Mouse (Mus musculus): ENCODE data around the gene Mob4.

Gene Mob4

DNA sequence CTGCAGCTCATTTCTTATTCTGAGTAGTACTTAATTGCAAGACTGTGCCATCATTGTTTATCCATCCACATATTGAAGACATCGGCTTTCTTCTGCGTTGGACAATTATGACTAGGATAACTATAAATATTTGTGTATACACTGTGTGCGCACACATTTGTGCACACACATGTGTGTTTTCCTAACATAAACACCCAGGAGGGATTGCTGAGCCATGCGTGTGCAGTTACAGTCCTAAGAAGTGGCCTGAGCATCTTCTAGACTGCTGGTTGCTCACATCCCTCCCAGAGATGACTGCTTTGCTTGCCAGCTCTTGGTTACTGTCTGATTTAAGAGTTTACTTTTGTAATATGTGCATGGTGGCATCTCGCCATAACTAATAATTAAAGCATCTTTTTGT, 51.4 kb downstream of the Mob4 start:
- in situ Hi-C loops (cut with MboI, MseI): no loop called here

DNA sequence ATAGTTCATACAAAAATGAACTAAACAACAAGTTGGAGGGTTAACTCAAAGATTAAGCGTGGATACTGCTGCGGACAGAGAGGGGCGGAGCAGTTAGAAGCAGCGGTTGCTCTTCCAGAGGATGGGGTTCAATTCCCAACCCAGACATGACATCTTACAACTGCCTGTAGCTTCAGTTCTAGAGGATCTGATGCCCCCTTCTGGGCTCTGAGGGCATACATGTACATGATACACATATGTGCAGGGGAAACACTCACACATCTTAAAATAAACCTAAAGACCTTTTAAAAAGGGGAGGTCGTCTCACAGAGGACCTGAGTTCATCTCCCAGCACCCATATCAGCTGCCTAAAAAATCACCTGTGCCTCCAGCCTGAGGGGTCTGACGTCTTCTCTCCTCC, 54.7 kb downstream of the Mob4 start:
- in situ Hi-C loops (cut with MboI, MseI): no loop called here

DNA sequence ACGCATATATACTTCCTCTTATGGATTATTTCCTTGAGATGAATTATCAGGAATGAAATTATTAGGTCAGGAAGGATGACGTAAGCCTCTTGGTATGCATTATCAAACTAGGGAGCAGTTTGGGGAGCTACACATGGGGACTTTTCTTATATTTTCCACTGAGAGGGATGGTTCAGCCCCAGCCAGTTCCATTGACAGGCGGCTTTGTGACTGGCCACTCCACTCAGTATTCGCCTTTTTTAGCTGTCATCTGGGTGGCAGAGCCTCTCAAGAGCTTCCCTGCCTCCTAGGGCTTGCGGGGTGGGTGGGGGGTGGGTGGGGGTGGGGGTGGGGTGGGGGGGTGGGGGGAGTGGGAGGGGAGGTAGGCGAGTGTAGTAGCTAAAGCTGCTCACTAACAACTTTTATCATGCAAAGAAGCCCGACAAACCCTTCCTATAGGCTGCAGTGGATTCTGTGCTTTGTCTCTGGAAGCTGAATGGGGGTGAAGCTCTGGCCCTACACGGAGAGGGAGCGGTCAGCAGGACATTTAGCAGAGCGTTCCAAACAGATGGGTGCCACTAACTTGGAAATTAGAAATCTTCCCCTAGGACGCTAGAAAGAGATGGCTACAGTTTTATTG, 55.7 kb downstream of the Mob4 start:
- in situ Hi-C loops (cut with MboI, MseI): no loop called here

DNA sequence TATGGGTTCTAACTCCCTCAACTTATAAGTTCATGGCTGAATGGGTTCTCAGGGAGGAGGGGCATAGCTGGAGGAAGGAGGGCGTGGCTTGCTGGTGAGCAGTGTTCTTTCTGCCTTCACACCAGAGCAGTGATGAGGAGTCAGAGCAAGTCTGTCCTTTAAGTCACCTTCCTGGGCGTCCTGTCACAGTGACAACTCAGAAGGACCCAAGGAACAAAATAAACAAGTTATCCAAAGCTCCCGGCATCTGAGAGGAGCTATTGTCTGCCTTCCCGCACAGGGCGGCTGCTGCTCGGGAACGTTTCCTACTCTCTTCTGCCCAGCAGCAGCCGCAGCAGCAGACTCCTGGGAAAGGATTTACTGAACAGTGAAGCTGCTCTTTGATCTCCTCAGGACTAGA, 61.0 kb downstream of the Mob4 start:
- in situ Hi-C loops (cut with MboI, MseI): loop anchor here (10.0 kb wide), 1 partner anchor 93 kb away; no protein-coding TSS in a partner anchor

DNA sequence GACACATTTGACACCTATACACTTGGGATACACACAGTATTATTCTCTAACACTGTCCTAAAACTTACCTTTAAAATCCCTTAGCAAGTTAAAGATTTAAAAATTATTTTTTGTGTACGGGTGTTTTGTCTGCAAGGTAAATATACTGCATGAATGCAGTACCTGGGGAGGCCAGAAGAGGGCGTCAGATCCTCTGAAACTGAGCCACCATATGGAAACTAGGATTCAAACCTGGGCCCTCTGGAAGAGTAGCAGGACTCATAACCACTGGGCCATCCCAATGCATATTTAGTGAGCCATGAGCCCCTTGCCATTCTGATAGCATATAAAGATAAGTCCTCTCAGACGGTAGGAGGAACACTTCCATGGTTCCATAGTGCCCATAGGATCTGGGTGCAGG, 61.8 kb downstream of the Mob4 start:
- in situ Hi-C loops (cut with MboI, MseI): loop anchor here (10.0 kb wide), 1 partner anchor 92 kb away; no protein-coding TSS in a partner anchor

DNA sequence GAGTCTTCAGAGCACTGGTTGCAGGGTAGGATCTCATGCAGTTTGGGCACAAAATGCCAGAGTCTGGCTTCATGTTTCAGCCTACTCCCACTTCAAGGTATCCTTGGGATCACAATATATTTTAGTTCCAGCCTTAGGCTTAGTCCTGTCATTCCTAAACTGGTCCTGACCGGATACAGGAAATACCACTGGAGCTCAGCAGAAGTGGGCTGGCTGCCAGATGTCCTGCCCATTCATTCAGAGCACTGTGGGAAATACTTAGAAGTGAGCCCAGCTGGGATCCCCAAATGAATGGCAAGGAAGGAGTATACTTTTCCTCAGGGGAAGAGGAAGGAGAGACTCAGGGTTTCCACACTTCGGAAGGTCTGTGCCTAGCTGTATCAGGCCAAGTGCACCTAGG, 62.3 kb downstream of the Mob4 start:
- in situ Hi-C loops (cut with MboI, MseI): loop anchor here (10.0 kb wide), 1 partner anchor 91 kb away; no protein-coding TSS in a partner anchor

DNA sequence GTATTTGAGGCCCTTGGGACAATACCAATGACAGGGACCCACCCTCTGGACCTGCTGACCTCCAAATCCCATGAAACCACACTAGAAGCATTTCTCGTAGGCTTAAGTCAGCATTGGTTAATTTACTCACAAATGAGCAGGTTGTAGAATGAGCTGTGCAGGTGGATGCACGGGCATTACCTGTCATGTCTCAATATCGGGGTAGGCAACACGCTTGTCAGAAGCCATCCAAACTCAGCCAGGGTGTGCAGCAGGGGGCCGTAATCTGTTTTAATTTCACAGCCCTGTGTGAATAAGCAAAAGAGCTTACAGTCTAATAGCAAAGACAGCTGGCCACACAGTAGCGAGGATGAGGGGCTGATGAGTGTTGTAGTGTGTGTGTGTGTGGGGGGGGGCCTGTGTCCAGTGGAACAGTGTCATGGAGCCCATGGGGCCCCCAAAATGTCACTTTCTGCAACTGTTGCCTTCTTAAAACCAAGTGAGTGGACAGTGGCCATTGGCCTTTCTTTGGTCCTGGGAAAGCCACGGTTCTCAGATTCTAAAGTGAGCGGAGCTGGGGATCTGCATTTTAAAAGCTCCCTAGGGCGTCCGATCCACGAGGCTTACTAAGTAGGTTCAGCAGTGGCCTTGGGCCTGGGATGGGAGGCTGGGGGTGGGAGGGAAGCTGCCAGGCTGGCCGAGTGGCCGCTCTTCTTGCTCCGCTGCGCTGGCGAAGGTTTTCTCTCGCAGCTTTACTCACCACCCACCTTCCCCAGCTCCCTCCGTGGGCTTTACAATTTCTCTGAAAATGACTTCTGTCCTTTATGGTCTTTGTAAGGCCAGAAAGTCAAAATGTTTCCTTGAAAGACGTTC, 63.3 kb downstream of the Mob4 start:
- in situ Hi-C loops (cut with MboI, MseI): loop anchor here (10.0 kb wide), 1 partner anchor 91 kb away; no protein-coding TSS in a partner anchor

DNA sequence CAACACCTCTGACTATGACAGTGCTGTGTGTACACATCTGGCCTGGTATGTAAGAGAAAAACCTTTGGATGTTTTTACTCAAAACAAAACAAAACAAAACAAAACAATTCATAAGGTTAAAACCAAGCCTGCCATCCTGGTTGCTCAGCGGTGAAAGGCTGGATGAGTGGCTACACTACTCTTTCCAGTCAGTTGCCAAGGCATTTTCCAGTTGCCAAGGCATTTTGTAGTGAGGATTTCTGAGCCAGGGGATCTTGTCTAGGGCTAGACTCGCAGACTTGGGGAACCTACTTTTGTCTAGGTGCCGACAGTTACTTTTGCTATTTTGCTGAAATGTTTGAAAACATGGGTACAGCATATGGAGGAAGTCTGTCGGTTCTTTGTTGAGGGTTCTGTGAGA, 64.0 kb downstream of the Mob4 start:
- in situ Hi-C loops (cut with MboI, MseI): loop anchor here (10.0 kb wide), 1 partner anchor 90 kb away; no protein-coding TSS in a partner anchor

DNA sequence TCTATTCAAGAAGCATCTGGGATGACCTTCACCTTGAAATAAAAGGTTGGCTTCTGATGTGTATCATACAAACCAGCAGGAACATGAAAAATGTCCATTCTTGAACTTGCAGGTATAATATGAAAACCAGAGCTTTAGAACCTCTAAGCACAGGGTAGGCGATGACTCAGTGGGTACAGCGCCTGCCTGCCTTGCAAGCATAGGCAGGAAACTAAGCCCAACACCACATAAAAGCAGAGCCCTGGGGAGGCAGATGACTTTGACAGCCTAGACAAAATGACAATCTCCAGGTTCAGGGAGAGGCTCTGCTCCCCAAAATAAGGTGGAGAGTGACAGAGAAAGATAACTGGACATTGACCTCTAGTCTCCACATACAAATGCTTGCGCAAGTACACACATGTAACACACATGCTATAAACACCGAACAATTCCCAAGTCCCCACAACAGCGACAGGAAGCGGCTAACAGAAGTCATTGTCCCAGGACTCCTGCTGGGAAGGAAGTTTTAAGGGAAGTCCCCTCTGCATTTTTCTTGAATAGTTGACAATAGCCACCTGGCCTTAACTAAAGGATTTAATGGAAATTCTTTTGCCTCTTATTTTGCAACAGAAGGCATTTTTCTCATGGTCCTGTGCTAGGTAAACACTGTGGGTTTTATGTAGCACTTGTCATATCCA, 65.4 kb downstream of the Mob4 start:
- in situ Hi-C loops (cut with MboI, MseI): loop anchor here (10.0 kb wide), 1 partner anchor 88 kb away; no protein-coding TSS in a partner anchor

DNA sequence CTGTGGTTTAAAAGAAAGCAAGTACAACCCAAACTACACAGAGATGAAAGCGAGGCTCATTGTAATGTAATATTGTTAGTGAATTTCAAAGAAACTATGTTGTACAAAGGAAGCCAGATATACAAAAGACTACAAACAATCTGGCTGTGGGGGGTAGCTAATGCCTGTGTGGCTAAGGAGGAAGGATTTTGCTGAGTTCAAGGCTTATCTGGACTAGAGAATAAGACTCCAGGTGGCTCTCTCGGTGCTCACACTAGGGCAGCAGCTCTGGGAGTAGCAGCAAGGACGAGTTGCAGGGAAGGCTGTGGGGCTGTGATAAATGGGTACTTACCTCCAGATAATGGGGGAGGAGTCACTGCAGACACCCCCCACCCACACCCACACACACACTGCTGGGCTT, 67.7 kb downstream of the Mob4 start:
- in situ Hi-C loops (cut with MboI, MseI): loop anchor here (10.0 kb wide), 1 partner anchor 86 kb away; no protein-coding TSS in a partner anchor

DNA sequence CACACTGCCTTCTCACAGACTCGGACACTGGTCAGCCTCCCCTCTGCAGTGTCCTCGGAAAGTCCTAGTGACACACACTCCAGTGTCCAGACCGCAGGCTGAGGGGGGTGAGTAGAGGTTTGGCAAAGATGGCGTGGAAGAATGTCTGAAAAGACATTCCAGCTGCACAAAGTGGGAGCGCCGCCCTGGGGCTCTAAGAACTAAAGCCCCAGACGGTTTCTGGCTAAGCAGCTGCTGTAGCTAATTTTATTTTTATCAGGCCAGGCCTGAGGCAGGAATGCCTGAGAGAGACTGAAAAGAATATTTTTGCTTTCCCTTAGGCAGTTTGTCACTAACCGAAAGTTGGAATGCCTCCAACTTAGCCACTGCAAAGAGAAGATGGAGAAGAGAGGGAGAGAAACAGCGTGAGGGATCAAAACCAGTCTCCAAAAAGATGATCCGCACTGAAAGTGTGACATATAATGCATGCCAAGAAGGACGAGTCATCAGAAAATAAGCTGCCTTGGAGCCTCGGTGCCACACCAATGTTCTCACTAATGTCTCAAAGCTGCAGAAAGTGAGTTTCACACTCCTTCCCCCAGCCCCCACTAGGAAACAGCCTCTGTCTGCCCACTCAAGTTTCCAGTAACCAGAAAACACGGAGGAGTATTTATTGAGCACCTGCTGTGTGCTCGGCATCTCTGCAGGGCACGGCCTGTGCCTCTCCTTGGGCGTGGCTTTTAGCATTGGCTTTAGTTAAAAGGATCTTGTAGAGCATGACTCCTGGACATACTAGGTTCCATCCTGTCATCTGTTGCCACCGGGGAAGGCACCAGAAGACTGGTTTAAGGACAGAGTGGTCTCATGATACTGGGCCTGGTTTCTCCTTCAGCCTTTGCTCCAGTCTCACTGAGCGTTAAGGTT, 71.1 kb downstream of the Mob4 start:
- in situ Hi-C loops (cut with MboI, MseI): no loop called here
